Mouse (Mus musculus) kidney, embryonic 15.5 days (tissue): ENCODE results near the gene Lrrc8d. TPM values are rescaled to one million over a fixed set of nuclear protein-coding genes. Genes with fewer than 3 reads are reported as not detected.

Experiments
- ATAC-seq: fragments of 200-750 bp; cut with Nextera tagmentation; replicated peaks from 2 replicates; pipeline ENCODE4 v1.8.0; 2017; ENCODE audit warnings: moderate TSS enrichment; ENCODE audit not compliant: low FRiP score
- H3K27ac ChIP-seq: fragments of 300-500 bp; sonication (generic); 2 replicates; pipeline ENCODE4 v1.5.1; 2015; ENCODE audit warnings: mild to moderate bottlenecking, inconsistent platforms
- H3K27me3 ChIP-seq: fragments of 300-500 bp; sonication (generic); 2 replicates; pipeline ENCODE4 v1.6.1; 2015; ENCODE audit warnings: inconsistent platforms
- H3K36me3 ChIP-seq: fragments of 300-500 bp; sonication (generic); 2 replicates; pipeline ENCODE4 v1.6.1; 2015; ENCODE audit warnings: inconsistent platforms
- H3K4me1 ChIP-seq: fragments of 300-500 bp; sonication (generic); 2 replicates; pipeline ENCODE4 v1.6.1; 2015; ENCODE audit warnings: inconsistent platforms
- H3K4me2 ChIP-seq: fragments of 300-500 bp; sonication (generic); 2 replicates; pipeline ENCODE4 v1.6.1; 2015; ENCODE audit warnings: moderate library complexity, mild to moderate bottlenecking, inconsistent platforms
- H3K4me3 ChIP-seq: fragments of 300-500 bp; sonication (generic); replicated peaks from 2 replicates; pipeline ENCODE4 v1.5.1; 2015; ENCODE audit warnings: mild to moderate bottlenecking, inconsistent platforms
- H3K9ac ChIP-seq: fragments of 300-500 bp; sonication (generic); 2 replicates; pipeline ENCODE4 v1.6.1; 2015; ENCODE audit warnings: mild to moderate bottlenecking, inconsistent platforms
- H3K9me3 ChIP-seq: fragments of 300-500 bp; sonication (generic); replicated peaks from 2 replicates; pipeline ENCODE4 v1.6.1; 2016; ENCODE audit warnings: inconsistent platforms
- WGBS: fragments of 180-500 bp; shearing (Covaris S2); methylation state at CpG from one replicate; pipeline ENCODE4 v1.1.7; 2015; ENCODE audit warnings: mixed read lengths; 5-methylcytosine and 5-hydroxymethylcytosine counted together
- polyA plus RNA-seq: library from polyadenylated mRNA; unstranded; fragments of >200 nt; fragmentation: Nextera tagmentation; extraction: Ambion mirVana; gene quantifications from 2 replicates; pipeline ENCODE4 v1.2.1, GENCODE M21; 2015

Lrrc8d gene
- polyA plus RNA-seq, 1 experiment from 2014 or later: 32.2 TPM

- H3K9ac ChIP-seq: no peak overlapping the region
- H3K9me3 ChIP-seq: no peaks in the 10 kb centered on the region
- H3K27me3 ChIP-seq: no peaks in the 10 kb centered on the region
- 0 out of 2 replicates have a peak overlapping the region, but pooled peaks have one; percentile 35 for H3K27ac ChIP-seq
- H3K4me2 ChIP-seq: no peak overlapping the region
- H3K36me3 ChIP-seq: no peaks in the 10 kb centered on the region
- H3K4me1 ChIP-seq: peaks cover 63% of the 10 kb centered on the region
- H3K4me3 ChIP-seq: no peak overlapping the region
- peak; percentile 73 for ATAC-seq
- 38% methylated on average over 10 of the region's 10 CpGs for WGBS
Measured at GRCm38 (mm10) chr5:105784724-105785123, 85.0 kb downstream of the Lrrc8d start.

GRCm38 (mm10) chr5:105787577-105787976 is 87.8 kb downstream of the Lrrc8d start:
- Histone ChIP-seq H3K27ac (peak overlapping the region; percentile 49), H3K9ac (no peak overlapping the region), H3K36me3 (no peaks in the 10 kb centered on the region), H3K4me2 (no peak overlapping the region), H3K4me3 (no peak overlapping the region), H3K4me1 (peaks cover 83% of the 10 kb centered on the region), H3K9me3 (no peaks in the 10 kb centered on the region), H3K27me3 (no peaks in the 10 kb centered on the region)
- 46% methylated on average over 10 of the region's 10 CpGs for WGBS
- ATAC-seq: no peak

- Histone ChIP-seq H3K4me3 (no peak overlapping the region), H3K36me3 (no peaks in the 10 kb centered on the region), H3K4me2 (no peak overlapping the region), H3K27me3 (no peaks in the 10 kb centered on the region), H3K27ac (peak overlapping the region; percentile 71), H3K9ac (no peak overlapping the region), H3K9me3 (no peaks in the 10 kb centered on the region), H3K4me1 (peaks cover 97% of the 10 kb centered on the region)
- WGBS: 28% methylated on average over 5 of the region's 5 CpGs
- ATAC-seq: no peak
Measured at GRCm38 (mm10) chr5:105789801-105790200, 90.0 kb downstream of the Lrrc8d start.

GRCm38 (mm10) chr5:105792331-105792801 is 92.6 kb downstream of the Lrrc8d start:
- 33% methylated on average over 8 of the region's 8 CpGs for WGBS
- H3K9ac ChIP-seq: no peak overlapping the region
- peak overlapping the region; percentile 14 for H3K4me3 ChIP-seq

GRCm38 (mm10) chr5:105792853-105793547 is 93.2 kb downstream of the Lrrc8d start:
- H3K9ac ChIP-seq: no peak overlapping the region
- H3K27ac ChIP-seq: peak overlapping the region; percentile 83
- peak overlapping the region; percentile 49 for H3K4me2 ChIP-seq
- 28% methylated on average over 13 of the region's 13 CpGs for WGBS
- H3K9me3 ChIP-seq: no peaks in the 10 kb centered on the region
- peak overlapping the region; percentile 14 for H3K4me3 ChIP-seq
- H3K36me3 ChIP-seq: 0 out of 2 replicates have a peak, but pooled peaks cover 3% of the 10 kb centered on the region
- ATAC-seq: peak; percentile 87
- H3K27me3 ChIP-seq: no peaks in the 10 kb centered on the region
- H3K4me1 ChIP-seq: peaks cover 79% of the 10 kb centered on the region

More at GRCm38 (mm10) chr5:105792331-105792801, 92.6 kb downstream of the Lrrc8d start:
- peak; percentile 30 for ATAC-seq
- Histone ChIP-seq H3K4me1 (peaks cover 82% of the 10 kb centered on the region), H3K27me3 (no peaks in the 10 kb centered on the region), H3K27ac (peak overlapping the region; percentile 83), H3K9me3 (no peaks in the 10 kb centered on the region), H3K36me3 (no peaks in the 10 kb centered on the region), H3K4me2 (peak overlapping the region; percentile 49)

- Histone ChIP-seq H3K9me3 (no peaks in the 10 kb centered on the region), H3K36me3 (0 out of 2 replicates have a peak, but pooled peaks cover 3% of the 10 kb centered on the region)
- ATAC-seq: no peak
Measured at GRCm38 (mm10) chr5:105793548-105793940, 93.8 kb downstream of the Lrrc8d start.

GRCm38 (mm10) chr5:105798421-105798820 is 98.7 kb downstream of the Lrrc8d start:
- Histone ChIP-seq H3K27ac (peak overlapping the region; percentile 41; the same call in 1 of the 2 replicates), H3K4me3 (no peak overlapping the region), H3K4me2 (no peak overlapping the region), H3K27me3 (no peaks in the 10 kb centered on the region), H3K9me3 (no peaks in the 10 kb centered on the region), H3K4me1 (peaks cover 75% of the 10 kb centered on the region), H3K36me3 (0 out of 2 replicates have a peak, but pooled peaks cover 3% of the 10 kb centered on the region), H3K9ac (no peak overlapping the region)
- 68% methylated on average over 4 of the region's 4 CpGs for WGBS
- ATAC-seq: no peak

More at GRCm38 (mm10) chr5:105793548-105793940, 93.8 kb downstream of the Lrrc8d start:
- peak overlapping the region; percentile 49 for H3K4me2 ChIP-seq
- H3K4me3 ChIP-seq: no peak overlapping the region
- H3K27ac ChIP-seq: peak overlapping the region; percentile 83
- no peak overlapping the region for H3K9ac ChIP-seq
- WGBS: 36% methylated on average over 5 of the region's 5 CpGs
- peaks cover 79% of the 10 kb centered on the region for H3K4me1 ChIP-seq
- no peaks in the 10 kb centered on the region for H3K27me3 ChIP-seq

- WGBS: 17% methylated on average over 13 of the region's 13 CpGs
- peak; percentile 12; the same call in 1 of the 2 replicates for ATAC-seq
- peak overlapping the region; percentile 20 for H3K4me2 ChIP-seq
Measured at GRCm38 (mm10) chr5:105799850-105800635, 100.3 kb downstream of the Lrrc8d start.

GRCm38 (mm10) chr5:105801031-105801529 is 101.3 kb downstream of the Lrrc8d start:
- Histone ChIP-seq H3K4me1 (peaks cover 58% of the 10 kb centered on the region), H3K9ac (no peak overlapping the region), H3K36me3 (0 out of 2 replicates have a peak, but pooled peaks cover 8% of the 10 kb centered on the region), H3K4me2 (peak overlapping the region; percentile 32), H3K9me3 (no peaks in the 10 kb centered on the region), H3K27ac (peak overlapping the region; percentile 92), H3K4me3 (no peak overlapping the region), H3K27me3 (no peaks in the 10 kb centered on the region)
- ATAC-seq: peak; percentile 70
- 25% methylated on average over 10 of the region's 10 CpGs for WGBS

More at GRCm38 (mm10) chr5:105799850-105800635, 100.3 kb downstream of the Lrrc8d start:
- Histone ChIP-seq H3K27me3 (no peaks in the 10 kb centered on the region), H3K36me3 (0 out of 2 replicates have a peak, but pooled peaks cover 4% of the 10 kb centered on the region), H3K4me3 (no peak overlapping the region), H3K9me3 (no peaks in the 10 kb centered on the region), H3K4me1 (peaks cover 61% of the 10 kb centered on the region), H3K27ac (peak overlapping the region; percentile 92), H3K9ac (no peak overlapping the region)

GRCm38 (mm10) chr5:105805955-105806354 is 106.2 kb downstream of the Lrrc8d start:
- Histone ChIP-seq H3K36me3 (peaks cover 12% of the 10 kb centered on the region), H3K27ac (no peak overlapping the region), H3K9me3 (no peaks in the 10 kb centered on the region), H3K9ac (no peak overlapping the region), H3K4me3 (no peak overlapping the region), H3K27me3 (no peaks in the 10 kb centered on the region), H3K4me1 (peaks cover 48% of the 10 kb centered on the region), H3K4me2 (no peak overlapping the region)
- no peak for ATAC-seq
- WGBS: 81% methylated on average over 12 of the region's 12 CpGs

GRCm38 (mm10) chr5:105807461-105807860 is 107.7 kb downstream of the Lrrc8d start:
- no peak for ATAC-seq
- Histone ChIP-seq H3K4me2 (no peak overlapping the region), H3K27me3 (no peaks in the 10 kb centered on the region), H3K4me1 (peaks cover 35% of the 10 kb centered on the region), H3K4me3 (no peak overlapping the region), H3K27ac (0 out of 2 replicates have a peak overlapping the region, but pooled peaks have one; percentile 13), H3K36me3 (peaks cover 27% of the 10 kb centered on the region), H3K9me3 (peaks cover 3% of the 10 kb centered on the region; the same call in 1 of the 2 replicates), H3K9ac (no peak overlapping the region)
- 36% methylated on average over 7 of the region's 7 CpGs for WGBS
